Mouse (Mus musculus) limb, embryonic 11.5 days (tissue): Measurements from ENCODE around the gene Inpp4b. TPM values are rescaled to one million over a fixed set of nuclear protein-coding genes. Genes with fewer than 3 reads are reported as not detected.
A peak's percentile ranks its signal among the peaks of the same experiment; 100 is the strongest.

Experiments
- ATAC-seq: fragments of 200-750 bp; cut with Nextera tagmentation; 2 replicates; pipeline ENCODE4 v1.8.0; 2017; ENCODE audit warnings: low read depth; ENCODE audit not compliant: insufficient number of reproducible peaks, low FRiP score, low TSS enrichment
- DNase-seq: peaks from one replicate; pipeline ENCODE4 v3.0.0-alpha.2; 2015; ENCODE audit warnings: low spot score
- H3K27ac ChIP-seq: fragments of 300-500 bp; sonication (generic); replicated peaks from 2 replicates; pipeline ENCODE4 v1.5.1; 2014; ENCODE audit warnings: low read depth, mild to moderate bottlenecking, low read length
- H3K27me3 ChIP-seq: fragments of 300-500 bp; sonication (generic); 2 replicates; pipeline ENCODE4 v1.6.1; 2014; ENCODE audit warnings: mild to moderate bottlenecking, low read length, mixed read lengths; ENCODE audit not compliant: control insufficient read depth, insufficient read depth
- H3K36me3 ChIP-seq: fragments of 300-500 bp; sonication (generic); 2 replicates; pipeline ENCODE4 v1.6.1; 2014; ENCODE audit warnings: mild to moderate bottlenecking, low read length, moderate library complexity, mixed read lengths; ENCODE audit not compliant: control insufficient read depth, insufficient read depth
- H3K4me1 ChIP-seq: fragments of 300-500 bp; sonication (generic); 2 replicates; pipeline ENCODE4 v1.6.1; 2014; ENCODE audit warnings: low read length, mixed read lengths; ENCODE audit not compliant: control insufficient read depth, insufficient read depth
- H3K4me2 ChIP-seq: fragments of 300-500 bp; sonication (generic); 2 replicates; pipeline ENCODE4 v1.6.1; 2014; ENCODE audit warnings: low read depth, mild to moderate bottlenecking, moderate library complexity; ENCODE audit not compliant: severe bottlenecking
- H3K4me3 ChIP-seq: fragments of 300-500 bp; sonication (generic); 2 replicates; pipeline ENCODE4 v1.5.1; 2014; ENCODE audit warnings: low read depth, low read length
- H3K9ac ChIP-seq: fragments of 300-500 bp; sonication (generic); 2 replicates; pipeline ENCODE4 v1.6.1; 2014; ENCODE audit warnings: mild to moderate bottlenecking, low read length
- H3K9me3 ChIP-seq: fragments of 300-500 bp; sonication (generic); 2 replicates; pipeline ENCODE4 v1.6.1; 2016; ENCODE audit warnings: low read length; ENCODE audit not compliant: control insufficient read depth
- WGBS: fragments of 180-500 bp; shearing (Covaris S2); extraction: QIAGEN DNeasy Blood & Tissue Kit; methylation state at CpG from one replicate; pipeline ENCODE4 v1.1.7; 2014; 5-methylcytosine and 5-hydroxymethylcytosine counted together
- polyA plus RNA-seq: library from polyadenylated mRNA; unstranded; fragments of >200 nt; fragmentation: Nextera tagmentation; extraction: Ambion mirVana; gene quantifications from 2 replicates; pipeline ENCODE4 v1.2.1, GENCODE M21; 2014

Gene Inpp4b
- polyA plus RNA-seq, 1 experiment from 2014 or later, result 8.8 TPM

DNA sequence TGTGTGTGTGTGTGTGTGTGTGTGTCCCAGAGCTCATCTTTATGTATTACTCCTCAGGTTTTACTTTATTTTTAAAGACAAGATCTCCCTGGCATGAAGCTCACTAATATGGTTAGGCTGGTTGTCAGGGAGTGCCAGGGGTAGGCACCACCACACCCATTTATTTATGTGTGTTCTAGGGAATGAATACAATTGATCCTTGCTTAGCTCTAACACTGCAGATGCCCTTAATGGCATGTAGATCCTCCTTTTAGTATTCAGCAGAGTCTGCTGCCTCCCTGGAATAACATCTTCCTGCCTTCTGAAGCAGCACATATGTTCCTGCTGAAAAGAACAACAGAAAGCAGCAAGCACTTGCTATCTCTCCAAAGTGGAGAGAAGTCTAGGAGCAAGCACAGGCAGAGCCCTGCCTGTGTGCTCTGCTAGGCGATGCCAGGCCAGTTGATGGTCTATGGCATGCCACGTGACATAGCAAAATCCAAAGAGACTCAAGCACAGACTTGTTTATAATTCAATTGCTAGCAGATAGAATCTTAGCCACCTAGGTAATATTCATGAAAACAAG, 415.3 kb downstream of the Inpp4b start:
- Histone ChIP-seq H3K36me3 (no peaks in the 10 kb centered on the region), H3K9me3 (no peaks in the 10 kb centered on the region), H3K4me1 (no peaks in the 10 kb centered on the region), H3K4me3 (no peak overlapping the region), H3K27ac (no peak overlapping the region), H3K4me2 (no peak overlapping the region), H3K9ac (no peak overlapping the region), H3K27me3 (no peaks in the 10 kb centered on the region)
- DNase-seq, result no peak
- 88% methylated on average over 2 of the region's 2 CpGs for WGBS
- no peak for ATAC-seq

DNA sequence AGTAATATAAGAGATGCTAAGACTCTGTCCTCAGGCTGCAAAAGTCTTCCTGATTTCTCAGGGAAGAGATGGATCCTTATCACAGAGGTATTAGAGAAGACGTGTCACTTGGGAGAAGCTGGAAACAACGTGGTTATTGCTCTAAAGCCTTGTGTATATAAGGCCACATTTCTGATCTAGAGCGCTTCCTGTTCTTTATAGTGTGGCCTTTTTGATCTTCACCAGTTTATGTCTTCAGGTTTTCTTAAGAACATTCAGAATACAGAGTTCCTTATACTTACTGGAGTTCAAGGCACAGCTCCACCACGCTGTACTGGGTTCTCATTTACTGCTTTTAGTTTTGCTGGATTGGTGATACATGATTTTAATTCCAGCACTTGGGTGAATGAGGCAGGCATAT, 419.1 kb downstream of the Inpp4b start:
- Histone ChIP-seq H3K27ac (no peak overlapping the region), H3K36me3 (no peaks in the 10 kb centered on the region), H3K4me2 (no peak overlapping the region), H3K4me1 (no peaks in the 10 kb centered on the region), H3K27me3 (no peaks in the 10 kb centered on the region), H3K9ac (no peak overlapping the region), H3K4me3 (no peak overlapping the region), H3K9me3 (no peaks in the 10 kb centered on the region)
- 74% methylated on average over 4 of the region's 4 CpGs for WGBS
- no peak for ATAC-seq
- DNase-seq, result no peak

DNA sequence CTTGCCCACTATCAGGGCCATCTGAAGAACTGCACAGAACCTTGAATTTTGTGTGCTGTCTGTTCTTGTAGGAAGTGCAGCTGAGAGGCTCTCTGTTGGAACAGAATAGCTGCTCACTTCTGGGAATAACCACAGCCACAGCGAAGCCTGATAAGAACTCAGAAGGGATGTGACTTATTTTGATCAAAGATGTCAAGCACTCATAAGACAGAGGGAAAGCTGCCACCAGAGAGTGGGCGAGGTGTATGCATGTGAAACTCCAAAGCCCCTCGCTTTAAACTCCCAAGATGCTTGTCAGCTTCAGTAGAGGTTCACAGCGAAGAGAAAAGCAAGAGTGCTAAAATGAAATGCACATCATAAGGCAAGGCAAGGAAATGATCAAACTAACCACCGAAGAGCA, 423.7 kb downstream of the Inpp4b start:
- 51% methylated on average over 5 of the region's 5 CpGs for WGBS
- peaks cover 16% of the 10 kb centered on the region for H3K4me1 ChIP-seq

DNA sequence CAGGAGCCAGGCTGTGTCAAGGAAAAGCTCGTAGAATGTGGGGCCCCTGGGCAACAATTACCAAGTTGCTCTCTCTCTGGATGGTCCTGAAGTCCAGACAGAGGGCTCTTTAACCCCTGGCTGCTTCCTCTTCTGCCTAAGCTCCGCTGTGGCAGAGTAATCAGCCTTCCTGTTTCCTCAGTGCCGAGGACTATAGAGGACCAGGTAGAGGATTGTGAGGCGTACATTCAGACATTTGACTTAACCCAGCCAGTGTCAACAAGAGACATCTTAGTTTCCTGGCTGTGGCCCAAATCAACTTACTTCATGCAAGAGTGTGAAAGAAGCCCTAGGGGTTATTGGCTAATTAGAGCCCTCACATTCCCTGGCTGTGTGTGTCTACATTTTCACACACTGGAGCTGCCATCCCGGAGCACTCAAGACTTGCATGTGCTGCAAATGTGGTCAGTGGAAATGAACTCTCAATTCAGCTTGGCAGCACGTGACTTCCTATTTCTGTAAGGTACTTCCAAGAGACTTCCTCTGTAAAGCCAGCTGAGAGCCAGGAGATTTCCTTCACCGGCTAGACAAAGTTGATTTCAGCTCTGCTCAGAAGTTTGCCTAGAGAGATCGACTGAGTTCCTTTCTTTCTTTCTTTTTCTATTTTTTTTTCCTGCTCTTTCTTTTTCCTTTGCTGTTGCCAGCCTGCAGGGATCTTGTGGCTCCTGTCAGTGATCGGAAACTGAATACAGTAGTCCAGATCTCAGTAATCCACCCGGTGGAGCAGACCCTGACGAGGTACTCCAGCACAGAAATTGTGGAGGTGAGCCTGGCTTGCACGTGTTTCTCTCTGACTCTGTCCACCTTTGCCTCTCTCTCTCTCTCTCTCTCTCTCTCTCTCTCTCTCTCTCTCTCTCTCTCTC, 425.3 kb downstream of the Inpp4b start:
- peaks cover 16% of the 10 kb centered on the region for H3K4me1 ChIP-seq
- H3K27ac ChIP-seq, result peak overlapping the region; percentile 90
- DNase-seq (peak; percentile 68), ATAC-seq (peak; percentile 57)
- WGBS, result 5% methylated on average over 12 of the region's 12 CpGs
- no peaks in the 10 kb centered on the region for H3K9me3 ChIP-seq
- no peaks in the 10 kb centered on the region for H3K27me3 ChIP-seq
- peak overlapping the region; percentile 17; the same call in 1 of the 2 replicates for H3K4me3 ChIP-seq
- H3K9ac ChIP-seq, result peak overlapping the region; percentile 7
- H3K36me3 ChIP-seq, result no peaks in the 10 kb centered on the region
- H3K4me2 ChIP-seq, result peak overlapping the region; percentile 48

More for the DNA sequence above, 423.7 kb downstream of the Inpp4b start:
- Histone ChIP-seq H3K9ac (no peak overlapping the region), H3K27ac (no peak overlapping the region), H3K4me2 (no peak overlapping the region), H3K36me3 (no peaks in the 10 kb centered on the region), H3K4me3 (no peak overlapping the region), H3K9me3 (no peaks in the 10 kb centered on the region), H3K27me3 (no peaks in the 10 kb centered on the region)
- DNase-seq (no peak), ATAC-seq (no peak)

DNA sequence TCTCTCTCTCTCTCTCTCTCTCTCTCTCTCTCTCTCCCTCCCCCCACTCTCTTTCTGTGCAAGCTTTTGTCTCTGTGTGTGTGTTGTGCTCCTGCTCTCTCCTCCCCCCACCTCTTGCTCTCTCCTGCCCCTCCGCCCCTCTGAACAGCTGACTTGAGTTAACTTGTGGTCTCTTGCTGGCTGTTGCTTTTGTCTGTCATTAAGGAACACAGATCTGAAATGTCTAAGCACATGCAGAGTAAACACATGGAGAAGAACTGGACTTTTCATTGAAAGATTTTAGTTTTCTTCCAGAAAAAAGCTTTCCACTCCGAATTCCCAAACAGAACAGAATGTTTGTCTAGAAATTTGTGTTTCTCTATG, 425.9 kb downstream of the Inpp4b start:
- DNase-seq (peak; percentile 78), ATAC-seq (peak; percentile 60)
- WGBS, result 33% methylated on average over 2 of the region's 2 CpGs
- no peaks in the 10 kb centered on the region for H3K27me3 ChIP-seq
- peaks cover 16% of the 10 kb centered on the region for H3K4me1 ChIP-seq
- H3K4me2 ChIP-seq, result peak overlapping the region; percentile 48
- H3K9ac ChIP-seq, result no peak overlapping the region
- peak overlapping the region; percentile 90 for H3K27ac ChIP-seq
- no peaks in the 10 kb centered on the region for H3K36me3 ChIP-seq
- H3K9me3 ChIP-seq, result no peaks in the 10 kb centered on the region
- H3K4me3 ChIP-seq, result peak overlapping the region; percentile 17; the same call in 1 of the 2 replicates

DNA sequence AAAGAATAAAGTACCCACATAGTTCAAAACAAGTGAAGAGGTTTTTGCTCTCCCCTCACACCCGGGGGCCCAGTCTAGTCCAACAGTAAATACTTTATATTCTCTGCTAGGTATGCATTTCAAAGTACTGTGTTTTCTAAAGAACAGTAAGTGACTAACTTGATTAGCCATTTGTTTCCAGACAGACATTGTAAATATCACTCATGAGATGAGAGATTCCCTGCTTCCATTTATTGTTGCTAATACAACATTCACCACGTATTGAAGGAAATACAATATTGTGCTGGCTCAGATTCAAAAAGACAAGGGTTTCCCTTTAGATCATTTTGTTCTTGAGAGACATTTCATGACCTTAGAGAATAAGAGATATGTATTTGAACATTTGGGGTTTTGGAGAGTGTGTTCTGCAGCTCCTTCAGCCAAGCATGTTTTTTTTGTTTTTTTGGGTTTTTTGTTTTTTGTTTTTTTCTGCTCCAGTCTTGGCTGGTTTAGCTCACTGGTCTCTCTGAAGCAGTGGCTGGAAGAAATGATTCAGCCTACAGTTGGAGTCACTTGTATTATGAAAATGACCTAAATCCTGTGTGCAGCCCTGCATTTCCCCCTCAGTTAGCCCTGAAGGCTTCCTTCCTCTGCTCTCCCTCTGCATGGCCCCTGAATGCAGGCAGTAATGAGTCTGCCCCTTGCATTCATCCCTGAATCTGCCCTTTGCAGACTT, 426.5 kb downstream of the Inpp4b start:
- no peaks in the 10 kb centered on the region for H3K36me3 ChIP-seq
- 36% methylated on average over 2 of the region's 2 CpGs for WGBS
- no peak overlapping the region for H3K9ac ChIP-seq
- DNase-seq (no peak), ATAC-seq (no peak)
- no peaks in the 10 kb centered on the region for H3K27me3 ChIP-seq
- H3K4me3 ChIP-seq, result no peak overlapping the region
- H3K9me3 ChIP-seq, result no peaks in the 10 kb centered on the region
- H3K4me1 ChIP-seq, result peaks cover 16% of the 10 kb centered on the region
- H3K27ac ChIP-seq, result 0 out of 2 replicates have a peak overlapping the region, but pooled peaks have one; percentile 23
- H3K4me2 ChIP-seq, result peak overlapping the region; percentile 48

DNA sequence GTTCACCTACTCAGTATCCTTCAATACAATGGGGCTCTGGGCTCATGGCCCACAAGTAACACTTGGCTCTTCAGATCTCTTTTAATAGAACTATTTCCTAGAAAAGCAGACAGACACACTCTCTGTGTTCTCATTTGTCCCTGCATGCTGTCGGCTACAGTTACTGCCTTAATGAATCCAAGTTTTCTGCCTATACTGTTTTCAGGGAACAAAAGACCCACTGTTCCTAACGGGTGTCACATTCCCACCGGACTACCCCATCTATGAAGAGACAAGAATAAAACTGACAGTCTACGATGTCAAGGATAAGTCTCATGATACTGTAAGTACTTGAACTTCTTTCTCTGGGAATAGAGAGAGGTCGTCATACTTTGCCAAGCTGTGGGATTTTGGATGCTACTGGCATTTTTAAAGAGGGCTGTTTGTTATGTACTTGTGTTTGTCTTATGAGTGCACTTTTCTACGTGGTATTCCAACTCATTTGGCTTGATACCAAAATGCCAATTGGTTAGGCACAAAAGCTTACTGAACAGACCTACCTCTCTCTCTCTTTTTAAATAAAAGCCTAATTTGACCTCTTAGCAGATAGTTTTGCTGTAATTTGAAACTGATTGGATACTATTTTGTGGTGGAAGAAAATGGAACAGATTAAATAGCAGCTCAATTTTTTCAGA, 428.4 kb downstream of the Inpp4b start:
- ATAC-seq (no peak), DNase-seq (no peak)
- H3K27ac ChIP-seq, result no peak overlapping the region
- 63% methylated on average over 6 of the region's 6 CpGs for WGBS
- H3K4me1 ChIP-seq, result peaks cover 16% of the 10 kb centered on the region
- no peak overlapping the region for H3K4me2 ChIP-seq
- no peaks in the 10 kb centered on the region for H3K27me3 ChIP-seq
- H3K9ac ChIP-seq, result no peak overlapping the region
- H3K4me3 ChIP-seq, result no peak overlapping the region
- no peaks in the 10 kb centered on the region for H3K36me3 ChIP-seq
- H3K9me3 ChIP-seq, result no peaks in the 10 kb centered on the region

DNA sequence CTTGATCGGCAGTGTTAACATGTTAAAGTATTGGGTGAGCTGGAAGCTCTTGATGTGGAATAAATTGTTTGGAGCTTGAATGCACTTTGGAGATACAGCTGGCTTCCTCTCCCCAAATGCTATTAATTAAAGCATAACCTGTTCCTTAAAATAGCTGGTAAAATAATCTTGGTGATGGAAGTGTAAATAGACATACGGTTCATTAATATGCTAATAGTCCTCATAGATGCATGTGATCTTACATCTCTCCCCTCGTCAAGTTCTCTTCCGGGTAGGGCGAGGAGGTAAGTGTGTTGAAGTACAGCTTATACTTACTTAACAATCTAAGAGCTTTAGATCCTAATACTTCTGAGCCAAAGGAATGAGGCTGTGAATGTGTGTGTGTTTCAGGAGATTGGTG, 430.5 kb downstream of the Inpp4b start:
- Histone ChIP-seq H3K4me3 (no peak overlapping the region), H3K36me3 (no peaks in the 10 kb centered on the region), H3K4me1 (peaks cover 6% of the 10 kb centered on the region; the same call in 1 of the 2 replicates), H3K9ac (no peak overlapping the region), H3K27me3 (no peaks in the 10 kb centered on the region), H3K4me2 (no peak overlapping the region), H3K9me3 (no peaks in the 10 kb centered on the region), H3K27ac (no peak overlapping the region)
- no peak for ATAC-seq
- DNase-seq, result no peak
- 88% methylated on average over 5 of the region's 5 CpGs for WGBS
